Mouse (Mus musculus): ENCODE data around the gene Ttc25.

DNA sequence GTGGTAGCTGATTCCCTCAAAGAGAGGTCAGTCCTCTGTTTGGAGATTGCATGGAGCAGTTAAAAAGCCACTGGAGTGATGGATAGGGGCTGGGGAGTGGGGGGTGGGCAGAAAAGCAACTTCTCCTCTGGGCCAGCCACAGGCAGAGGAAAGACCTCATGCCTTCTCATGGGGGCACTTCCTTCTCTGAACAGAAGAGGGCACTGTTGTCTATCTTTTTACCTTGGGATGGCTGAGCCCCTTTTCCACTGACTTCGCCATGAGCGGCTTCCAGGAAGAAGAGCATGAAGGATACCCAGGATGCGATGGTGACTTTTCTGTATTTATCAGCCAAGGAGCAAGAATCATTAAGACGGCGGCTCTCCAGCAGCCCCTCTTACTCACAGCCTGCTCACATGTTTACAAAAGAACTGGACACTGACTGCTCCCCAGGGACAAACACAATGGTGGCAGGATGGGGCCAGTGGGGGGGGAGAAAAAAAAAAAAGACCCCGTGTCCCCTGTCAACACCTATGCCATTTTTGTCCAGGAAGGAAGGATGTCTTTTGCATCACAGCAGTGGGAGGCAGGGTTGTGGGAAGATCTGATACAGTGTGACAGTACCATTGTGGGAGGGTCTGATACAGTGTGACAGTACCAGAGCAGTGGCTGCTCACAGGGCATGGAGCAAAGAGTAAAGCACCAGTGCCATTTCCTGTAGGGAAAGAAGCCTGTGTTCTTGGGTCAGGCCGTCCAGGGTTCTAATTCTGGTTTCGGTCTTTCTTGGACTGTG is 25.2 kb downstream of the Ttc25 start:
- TF ChIP-seq CTCF (IDR thresholded peaks at IDR 0.05; ENCODE audit: extremely low read depth, insufficient read depth, insufficient read length, insufficient replicate concordance) (peak; percentile 82; the same call in 1 of the 2 replicates), POLR2A (IDR thresholded peaks at IDR 0.05; ENCODE audit: low read depth, low read length) (no peak)
